ENCODE assay signal across 8 mouse cellular contexts in the genomic region with DNA sequence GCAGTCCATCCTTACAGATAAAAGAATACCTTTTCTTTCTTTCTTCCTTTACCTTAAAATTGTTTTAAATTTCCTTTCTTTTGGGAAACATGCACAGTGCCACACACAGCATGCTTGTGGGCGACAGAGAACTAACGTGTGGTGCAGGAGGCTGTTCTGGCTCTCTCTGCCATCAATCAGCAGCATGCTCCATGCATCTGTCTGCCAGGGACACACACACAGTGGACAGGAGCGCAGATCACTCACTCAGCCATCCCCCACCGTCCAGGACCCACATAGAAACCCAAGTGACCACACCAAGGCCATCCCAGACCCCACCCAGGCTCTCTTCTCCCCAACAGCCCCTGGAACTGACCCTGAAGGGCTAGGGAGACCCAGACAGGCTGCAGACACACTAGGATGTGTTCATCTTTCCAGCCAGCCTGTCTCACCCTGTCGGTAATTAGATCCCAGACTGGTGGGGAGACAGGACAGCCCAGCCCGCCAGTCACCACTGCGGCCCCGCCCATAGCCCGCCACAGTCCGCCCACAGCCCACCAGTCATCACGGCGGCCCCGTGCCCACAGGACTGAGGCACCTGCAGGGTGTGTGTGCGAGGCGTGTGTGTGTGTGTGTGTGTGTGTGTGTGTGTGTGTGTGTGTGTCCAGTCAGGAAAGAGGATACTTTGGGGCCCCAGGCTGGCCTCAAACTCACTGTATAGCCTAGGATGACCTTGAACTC. TPM values are rescaled to one million over a fixed set of nuclear protein-coding genes. Genes with fewer than 3 reads are reported as not detected.
DNase-seq lines count a peak whose midpoint lies in the region; ATAC-seq and TF ChIP-seq lines count a peak whose summit lies in the region.

No protein-coding gene starts in this region.

- H3K27ac ChIP-seq in embryonic facial prominence, embryonic 15.5 days (replicated peaks) = peak overlapping the region; percentile 88
- H3K27ac ChIP-seq in limb, embryonic 13.5 days = peak overlapping the region; percentile 90
- no peak overlapping the region; the same call in 1 of the 2 replicates for H3K27ac ChIP-seq in small intestine, adult 2 months (ENCODE audit: insufficient read depth, low read depth, low read length)

- peaks cover 5% of the 10 kb centered on the region for H3K27me3 ChIP-seq in embryonic facial prominence, embryonic 15.5 days
- H3K27me3 ChIP-seq in limb, embryonic 13.5 days = peaks cover 7% of the 10 kb centered on the region
- no peaks in the 10 kb centered on the region for H3K27me3 ChIP-seq in small intestine, adult 2 months (ENCODE audit: control insufficient read depth, insufficient read depth, low read length)

- no peaks in the 10 kb centered on the region for H3K9me3 ChIP-seq in embryonic facial prominence, embryonic 15.5 days (replicated peaks)
- no peaks in the 10 kb centered on the region for H3K9me3 ChIP-seq in limb, embryonic 13.5 days

- intact Hi-C loops in gastrocnemius, postnatal 14 days (cut with DNase I; ENCODE audit: low total_unique reads) = no loop called here

- H3K4me2 ChIP-seq in embryonic facial prominence, embryonic 15.5 days (replicated peaks) = peak overlapping the region; percentile 80
- H3K4me2 ChIP-seq in limb, embryonic 13.5 days (replicated peaks) = peak overlapping the region; percentile 71

- no peak for TF ChIP-seq CTCF in small intestine, adult 2 months (IDR thresholded peaks at IDR 0.05; ENCODE audit: extremely low read depth, insufficient read length, insufficient replicate concordance, low read depth, low read length)

- no peak overlapping the region for H3K9ac ChIP-seq in embryonic facial prominence, embryonic 15.5 days
- H3K9ac ChIP-seq in limb, embryonic 13.5 days = peak overlapping the region; percentile 59; the same call in 1 of the 2 replicates

- DNase-seq in gastrocnemius, postnatal 14 days = peak; percentile 48
- no peak for DNase-seq in gastrocnemius, adult 18-20 months (ENCODE audit: low spot score)
- peak; percentile 37 for DNase-seq in B cell, adult 2 months
- no peak for DNase-seq in urinary bladder, postnatal 25 days (ENCODE audit: low spot score)
- no peak for DNase-seq in urinary bladder, postnatal 14 days (ENCODE audit: low spot score)

- ATAC-seq in embryonic facial prominence, embryonic 15.5 days (ENCODE audit: insufficient number of reproducible peaks, low FRiP score, low TSS enrichment, low read depth) = peak; percentile 55
- ATAC-seq in limb, embryonic 13.5 days (ENCODE audit: low FRiP score, low read depth) = peak; percentile 38

- WGBS in embryonic facial prominence, embryonic 15.5 days = 7% methylated on average over 15 of the region's 15 CpGs
- WGBS in limb, embryonic 13.5 days = 6% methylated on average over 15 of the region's 15 CpGs
- WGBS in small intestine, adult 2 months = 24% methylated on average over 15 of the region's 15 CpGs

- no peak for TF ChIP-seq POLR2A in small intestine, adult 2 months (IDR thresholded peaks at IDR 0.05; ENCODE audit: low read depth, low read length)

- peak overlapping the region; percentile 35 for H3K4me3 ChIP-seq in embryonic facial prominence, embryonic 15.5 days (replicated peaks)
- H3K4me3 ChIP-seq in limb, embryonic 13.5 days = peak overlapping the region; percentile 38
- H3K4me3 ChIP-seq in small intestine, adult 2 months (ENCODE audit: low read depth, low read length) = peak overlapping the region; percentile 54; the same call in 1 of the 2 replicates

- no peaks in the 10 kb centered on the region for H3K36me3 ChIP-seq in embryonic facial prominence, embryonic 15.5 days
- H3K36me3 ChIP-seq in limb, embryonic 13.5 days = no peaks in the 10 kb centered on the region
- H3K36me3 ChIP-seq in small intestine, adult 2 months (ENCODE audit: control insufficient read depth, insufficient read depth, low read length) = no peaks in the 10 kb centered on the region

- H3K4me1 ChIP-seq in embryonic facial prominence, embryonic 15.5 days = peaks cover 72% of the 10 kb centered on the region
- H3K4me1 ChIP-seq in limb, embryonic 13.5 days = peaks cover 73% of the 10 kb centered on the region
- peaks cover 56% of the 10 kb centered on the region for H3K4me1 ChIP-seq in small intestine, adult 2 months (ENCODE audit: control insufficient read depth, insufficient read depth, insufficient read length, low read length)

RNA-seq across cellular contexts. Expression of gene Gadd45b, which starts 9.1 kb away (rescaled TPM):
- total RNA-seq in gastrocnemius, postnatal 14 days (2021) = 10 to 100 TPM; 21.5 to 28.7 TPM
- total RNA-seq in gastrocnemius, adult 18-20 months (2021) = 10 to 100 TPM; 17.3 to 25.0 TPM
- 43.7 and 46.6 TPM in 2 replicates for polyA plus RNA-seq in embryonic facial prominence, embryonic 15.5 days (2015; fragmentation: Nextera tagmentation; extraction: Ambion mirVana)
- 32.3 and 32.7 TPM in 2 replicates for polyA plus RNA-seq in limb, embryonic 13.5 days (2015; fragmentation: Nextera tagmentation; extraction: Ambion mirVana)
- 16.2 and 29.7 TPM in 2 replicates for polyA plus RNA-seq in small intestine, adult 2 months (2012; rRNA removed)

RNA-seq across cellular contexts. Expression of gene Lmnb2, which starts 20.9 kb away (rescaled TPM):
- 10 to 100 TPM in 1 of 2 experiments, 1 to 10 TPM in 1; 9.4 to 14.3 TPM for total RNA-seq in gastrocnemius, postnatal 14 days (2021)
- 1 to 10 TPM; 2.7 to 3.2 TPM for total RNA-seq in gastrocnemius, adult 18-20 months (2021)
- polyA plus RNA-seq in embryonic facial prominence, embryonic 15.5 days (2015; fragmentation: Nextera tagmentation; extraction: Ambion mirVana) = 56.7 and 60.1 TPM in 2 replicates
- 54.6 and 63.2 TPM in 2 replicates for polyA plus RNA-seq in limb, embryonic 13.5 days (2015; fragmentation: Nextera tagmentation; extraction: Ambion mirVana)
- 14.5 and 29.2 TPM in 2 replicates for polyA plus RNA-seq in small intestine, adult 2 months (2012; rRNA removed)

RNA-seq across cellular contexts. Expression of gene Timm13, which starts 38.2 kb away (rescaled TPM):
- 100 to 1,000 TPM; 114 to 125 TPM for total RNA-seq in gastrocnemius, postnatal 14 days (2021)
- total RNA-seq in gastrocnemius, adult 18-20 months (2021) = 100 to 1,000 TPM; 109 to 127 TPM
- polyA plus RNA-seq in embryonic facial prominence, embryonic 15.5 days (2015; fragmentation: Nextera tagmentation; extraction: Ambion mirVana) = 337 and 339 TPM in 2 replicates
- 306 and 335 TPM in 2 replicates for polyA plus RNA-seq in limb, embryonic 13.5 days (2015; fragmentation: Nextera tagmentation; extraction: Ambion mirVana)
- 132 and 250 TPM in 2 replicates for polyA plus RNA-seq in small intestine, adult 2 months (2012; rRNA removed)

Comparison
In these comparisons a context has a peak if more than half of its experiments do, and no peak if none do; other contexts are left out.
1. DNase-seq: peak in gastrocnemius, postnatal 14 days (single experiment) and B cell, adult 2 months (2 of 2); none in gastrocnemius, adult 18-20 months (single experiment), urinary bladder, postnatal 25 days (single experiment) and urinary bladder, postnatal 14 days (single experiment).
2. Peak in every context shown above with its lines, with median percentiles within 50 percentile points of each other: H3K4me3 ChIP-seq.